Mouse (Mus musculus): ENCODE data around the gene Tomm20l. TPM values are rescaled to one million over a fixed set of nuclear protein-coding genes. Genes with fewer than 3 reads are reported as not detected.
A peak's percentile ranks its signal among the peaks of the same experiment; 100 is the strongest.
"Not testable (repeated sequence)": the region's sequence is repeated elsewhere in the genome, so short reads cannot be mapped to it uniquely, and the experiment has no call there.

The Tomm20l gene
- polyA plus RNA-seq (2014; fragmentation: Nextera tagmentation; extraction: Ambion mirVana) = not detected in 2 replicates

GRCm38 (mm10) chr12:71111331-71111730, at the start of gene Tomm20l:
Gene Tomm20l (plus strand): TSS chr12:71111428.
- ATAC-seq (ENCODE audit: low FRiP score) = no peak

GRCm38 (mm10) chr12:71069846-71070245, 41.4 kb upstream of the Tomm20l start:
- H3K36me3 ChIP-seq (ENCODE audit: control insufficient read depth, insufficient read depth, low read length) = peaks cover 10% of the 10 kb centered on the region; the same call in 1 of the 2 replicates
- no peak overlapping the region for H3K4me2 ChIP-seq
- H3K9me3 ChIP-seq (ENCODE audit: control insufficient read depth, low read length) = no peaks in the 10 kb centered on the region
- no peaks in the 10 kb centered on the region for H3K27me3 ChIP-seq (ENCODE audit: control insufficient read depth, insufficient read depth, low read length)
- H3K4me1 ChIP-seq (ENCODE audit: control insufficient read depth, insufficient read depth, low read length) = no peaks in the 10 kb centered on the region
- no peak for DNase-seq (ENCODE audit: low spot score, missing footprints)
- ATAC-seq (ENCODE audit: low FRiP score) = no peak
- no peak overlapping the region for H3K9ac ChIP-seq (ENCODE audit: low read length)
- no peak overlapping the region for H3K4me3 ChIP-seq (ENCODE audit: low read depth, low read length)
- H3K27ac ChIP-seq (ENCODE audit: low read depth, low read length) = no peak overlapping the region
- 96% methylated on average over 17 of the region's 17 CpGs for WGBS

More at GRCm38 (mm10) chr12:71111331-71111730, at the start of gene Tomm20l:
- H3K4me3 ChIP-seq (ENCODE audit: low read depth, low read length) = peak within 1 kb of the TSS; percentile 17; the same call in 1 of the 2 replicates
- H3K27ac ChIP-seq (ENCODE audit: low read depth, low read length) = no peak within 1 kb of the TSS
- no peaks in the 10 kb centered on the region for H3K36me3 ChIP-seq (ENCODE audit: control insufficient read depth, insufficient read depth, low read length)
- peak; percentile 87 for DNase-seq (ENCODE audit: low spot score, missing footprints)
- H3K9ac ChIP-seq (ENCODE audit: low read length) = peak within 1 kb of the TSS; percentile 27; the same call in 1 of the 2 replicates
- no peaks in the 10 kb centered on the region for H3K27me3 ChIP-seq (ENCODE audit: control insufficient read depth, insufficient read depth, low read length)
- H3K4me2 ChIP-seq = peak within 1 kb of the TSS; percentile 38; the same call in 1 of the 2 replicates
- 9% methylated on average over 33 of the region's 33 CpGs for WGBS
- H3K4me1 ChIP-seq (ENCODE audit: control insufficient read depth, insufficient read depth, low read length) = no peaks in the 10 kb centered on the region
- no peaks in the 10 kb centered on the region for H3K9me3 ChIP-seq (ENCODE audit: control insufficient read depth, low read length)

GRCm38 (mm10) chr12:71072048-71072447, 39.2 kb upstream of the Tomm20l start:
- Histone ChIP-seq H3K4me2 (no peak overlapping the region), H3K4me1 (ENCODE audit: control insufficient read depth, insufficient read depth, low read length) (no peaks in the 10 kb centered on the region), H3K27ac (ENCODE audit: low read depth, low read length) (no peak overlapping the region), H3K9me3 (ENCODE audit: control insufficient read depth, low read length) (no peaks in the 10 kb centered on the region), H3K27me3 (ENCODE audit: control insufficient read depth, insufficient read depth, low read length) (no peaks in the 10 kb centered on the region), H3K9ac (ENCODE audit: low read length) (no peak overlapping the region), H3K4me3 (ENCODE audit: low read depth, low read length) (no peak overlapping the region), H3K36me3 (ENCODE audit: control insufficient read depth, insufficient read depth, low read length) (peaks cover 18% of the 10 kb centered on the region; the same call in 1 of the 2 replicates)
- DNase-seq (ENCODE audit: low spot score, missing footprints) (no peak), ATAC-seq (ENCODE audit: low FRiP score) (no peak)
- WGBS = 94% methylated on average over 4 of the region's 4 CpGs

GRCm38 (mm10) chr12:71073113-71073730, 38.0 kb upstream of the Tomm20l start:
- Histone ChIP-seq H3K4me3 (ENCODE audit: low read depth, low read length) (no peak overlapping the region), H3K9ac (ENCODE audit: low read length) (no peak overlapping the region), H3K9me3 (ENCODE audit: control insufficient read depth, low read length) (no peaks in the 10 kb centered on the region), H3K36me3 (ENCODE audit: control insufficient read depth, insufficient read depth, low read length) (peaks cover 18% of the 10 kb centered on the region; the same call in 1 of the 2 replicates), H3K27me3 (ENCODE audit: control insufficient read depth, insufficient read depth, low read length) (no peaks in the 10 kb centered on the region), H3K4me1 (ENCODE audit: control insufficient read depth, insufficient read depth, low read length) (no peaks in the 10 kb centered on the region), H3K27ac (ENCODE audit: low read depth, low read length) (no peak overlapping the region), H3K4me2 (no peak overlapping the region)
- 64% methylated on average over 12 of the region's 12 CpGs for WGBS
- DNase-seq (ENCODE audit: low spot score, missing footprints) = peak; percentile 89
- peak; percentile 54; the same call in 1 of the 2 replicates for ATAC-seq (ENCODE audit: low FRiP score)

- no peak overlapping the region for H3K4me3 ChIP-seq (ENCODE audit: low read depth, low read length)
- 92% methylated on average over 8 of the region's 8 CpGs for WGBS
- no peak for ATAC-seq (ENCODE audit: low FRiP score)
These were observed 24.9 kb upstream of the Tomm20l start for GRCm38 (mm10) chr12:71086331-71086730.

GRCm38 (mm10) chr12:71104275-71104674, 7.0 kb upstream of the Tomm20l start:
- H3K9ac ChIP-seq (ENCODE audit: low read length); H3K9me3 ChIP-seq (ENCODE audit: control insufficient read depth, low read length); H3K27me3 ChIP-seq (ENCODE audit: control insufficient read depth, insufficient read depth, low read length); H3K27ac ChIP-seq (ENCODE audit: low read depth, low read length); ATAC-seq (ENCODE audit: low FRiP score); H3K4me1 ChIP-seq (ENCODE audit: control insufficient read depth, insufficient read depth, low read length); H3K36me3 ChIP-seq (ENCODE audit: control insufficient read depth, insufficient read depth, low read length); H3K4me2 ChIP-seq; DNase-seq (ENCODE audit: low spot score, missing footprints); H3K4me3 ChIP-seq (ENCODE audit: low read depth, low read length): not testable (repeated sequence)
- WGBS = 92% methylated on average over 4 of the region's 4 CpGs

More at GRCm38 (mm10) chr12:71086331-71086730, 24.9 kb upstream of the Tomm20l start:
- Histone ChIP-seq H3K4me1 (ENCODE audit: control insufficient read depth, insufficient read depth, low read length) (no peaks in the 10 kb centered on the region), H3K4me2 (no peak overlapping the region), H3K27me3 (ENCODE audit: control insufficient read depth, insufficient read depth, low read length) (no peaks in the 10 kb centered on the region), H3K9me3 (ENCODE audit: control insufficient read depth, low read length) (no peaks in the 10 kb centered on the region), H3K36me3 (ENCODE audit: control insufficient read depth, insufficient read depth, low read length) (peaks cover 2% of the 10 kb centered on the region; the same call in 1 of the 2 replicates), H3K27ac (ENCODE audit: low read depth, low read length) (no peak overlapping the region), H3K9ac (ENCODE audit: low read length) (no peak overlapping the region)
- no peak for DNase-seq (ENCODE audit: low spot score, missing footprints)

GRCm38 (mm10) chr12:71107216-71107771, 3.9 kb upstream of the Tomm20l start:
- Histone ChIP-seq H3K4me2 (no peak overlapping the region), H3K4me1 (ENCODE audit: control insufficient read depth, insufficient read depth, low read length) (no peaks in the 10 kb centered on the region), H3K4me3 (ENCODE audit: low read depth, low read length) (no peak overlapping the region), H3K27ac (ENCODE audit: low read depth, low read length) (no peak overlapping the region), H3K9ac (ENCODE audit: low read length) (no peak overlapping the region), H3K9me3 (ENCODE audit: control insufficient read depth, low read length) (no peaks in the 10 kb centered on the region), H3K36me3 (ENCODE audit: control insufficient read depth, insufficient read depth, low read length) (no peaks in the 10 kb centered on the region), H3K27me3 (ENCODE audit: control insufficient read depth, insufficient read depth, low read length) (no peaks in the 10 kb centered on the region)
- WGBS = 92% methylated on average over 6 of the region's 6 CpGs
- no peak for ATAC-seq (ENCODE audit: low FRiP score)
- DNase-seq (ENCODE audit: low spot score, missing footprints) = no peak

GRCm38 (mm10) chr12:71113074-71113473, 1.8 kb downstream of the Tomm20l start:
- no peak overlapping the region for H3K9ac ChIP-seq (ENCODE audit: low read length)
- no peaks in the 10 kb centered on the region for H3K27me3 ChIP-seq (ENCODE audit: control insufficient read depth, insufficient read depth, low read length)
- no peak overlapping the region for H3K4me3 ChIP-seq (ENCODE audit: low read depth, low read length)
- H3K4me1 ChIP-seq (ENCODE audit: control insufficient read depth, insufficient read depth, low read length) = no peaks in the 10 kb centered on the region
- H3K4me2 ChIP-seq = no peak overlapping the region
- no peak overlapping the region for H3K27ac ChIP-seq (ENCODE audit: low read depth, low read length)
- no peaks in the 10 kb centered on the region for H3K36me3 ChIP-seq (ENCODE audit: control insufficient read depth, insufficient read depth, low read length)
- ATAC-seq (ENCODE audit: low FRiP score) (no peak), DNase-seq (ENCODE audit: low spot score, missing footprints) (no peak)
- H3K9me3 ChIP-seq (ENCODE audit: control insufficient read depth, low read length) = no peaks in the 10 kb centered on the region
- 87% methylated on average over 10 of the region's 10 CpGs for WGBS

- 31% methylated on average over 12 of the region's 12 CpGs for WGBS
- ATAC-seq (ENCODE audit: low FRiP score) (no peak), DNase-seq (ENCODE audit: low spot score, missing footprints) (no peak)
- H3K9me3 ChIP-seq (ENCODE audit: control insufficient read depth, low read length) = no peaks in the 10 kb centered on the region
- H3K4me3 ChIP-seq (ENCODE audit: low read depth, low read length) = no peak overlapping the region
- no peak overlapping the region for H3K4me2 ChIP-seq
- H3K36me3 ChIP-seq (ENCODE audit: control insufficient read depth, insufficient read depth, low read length) = no peaks in the 10 kb centered on the region
- no peak overlapping the region for H3K9ac ChIP-seq (ENCODE audit: low read length)
- H3K27ac ChIP-seq (ENCODE audit: low read depth, low read length) = no peak overlapping the region
- no peaks in the 10 kb centered on the region for H3K27me3 ChIP-seq (ENCODE audit: control insufficient read depth, insufficient read depth, low read length)
- H3K4me1 ChIP-seq (ENCODE audit: control insufficient read depth, insufficient read depth, low read length) = no peaks in the 10 kb centered on the region
These were observed 2.6 kb downstream of the Tomm20l start for GRCm38 (mm10) chr12:71113675-71114288.

Data from midbrain, embryonic 11.5 days (tissue).